Mouse (Mus musculus) MEL (cell line): ENCODE measurements at regions not wholly inside any gene's neighbourhood (a gene's known extent, or its start where the extent isn't known, plus 50 kb on each side); places are given as distances from the start of the nearest gene placed in this dataset.

Experiments used
- DNase-seq: peaks from one replicate; pipeline ENCODE4 v3.0.0; 2011; ENCODE audit warnings: low read depth, low spot score
- H3K27ac ChIP-seq: 2 replicates; pipeline ENCODE4 v1.5.1; 2012; ENCODE audit warnings: low read depth, mild to moderate bottlenecking, control low read depth, low read length, moderate library complexity; ENCODE audit not compliant: control insufficient read depth
- H3K27me3 ChIP-seq, 2 experiments: fragments of 150-350 bp in 1 of 2; sonication (generic) in 1 of 2; 2 replicates each; pipeline ENCODE4 v1.6.1; 2012; ENCODE audit warnings: low read length in 2 of 2, mild to moderate bottlenecking in 2 of 2, improper control_type of control experiment in 1 of 2, moderate library complexity in 1 of 2; ENCODE audit not compliant: insufficient read depth in 2 of 2, control insufficient read depth in 1 of 2
- H3K36me3 ChIP-seq, 2 experiments: 2 replicates each; pipeline ENCODE4 v1.6.1; 2012 to 2014; ENCODE audit warnings: low read length in 2 of 2, improper control_type of control experiment in 1 of 2, inconsistent platforms in 1 of 2, mild to moderate bottlenecking in 1 of 2; ENCODE audit not compliant: insufficient read depth in 2 of 2, control insufficient read depth in 1 of 2
- H3K4me1 ChIP-seq, 2 experiments: fragments of 150-350 bp in 1 of 2; sonication (generic) in 1 of 2; 2 replicates each; pipeline ENCODE4 v1.6.1; 2012; ENCODE audit warnings: low read length in 2 of 2, improper control_type of control experiment in 1 of 2, mild to moderate bottlenecking in 1 of 2; ENCODE audit not compliant: insufficient read depth in 2 of 2, control insufficient read depth in 1 of 2
- H3K4me3 ChIP-seq, 2 experiments: fragments of 150-350 bp in 1 of 2; sonication (generic) in 1 of 2; 2 replicates each; pipeline ENCODE4 v1.5.1; 2012; ENCODE audit warnings: low read depth in 2 of 2, low read length in 2 of 2, mild to moderate bottlenecking in 2 of 2, moderate library complexity in 2 of 2, control low read depth in 1 of 2, improper control_type of control experiment in 1 of 2; ENCODE audit not compliant: control insufficient read depth in 1 of 2, insufficient read depth in 1 of 2
- H3K79me2 ChIP-seq: 2 replicates; pipeline ENCODE4 v1.6.1; 2012; ENCODE audit warnings: mild to moderate bottlenecking, low read length, moderate library complexity; ENCODE audit not compliant: control insufficient read depth, poor library complexity, insufficient read depth
- H3K9ac ChIP-seq: 2 replicates; pipeline ENCODE4 v1.6.1; 2012; ENCODE audit warnings: low read depth, mild to moderate bottlenecking, control low read depth, low read length, moderate library complexity; ENCODE audit not compliant: control insufficient read depth, poor library complexity, severe bottlenecking
- H3K9me3 ChIP-seq: fragments of 150-350 bp; sonication (generic); replicated peaks from 2 replicates; pipeline ENCODE4 v1.6.1; 2012; ENCODE audit warnings: mild to moderate bottlenecking, low read length, improper control_type of control experiment, moderate library complexity; ENCODE audit not compliant: insufficient read depth
- CHD1 ChIP-seq: IDR thresholded peaks from 2 replicates; pipeline ENCODE4 v1.6.1; 2012; ENCODE audit warnings: low read depth, mild to moderate bottlenecking, inconsistent platforms, low read length, improper control_type of control experiment
- CHD2 ChIP-seq: IDR thresholded peaks from 2 replicates; pipeline ENCODE4 v1.6.1; 2011; ENCODE audit warnings: low read length, improper control_type of control experiment
- CTCF ChIP-seq, 3 experiments: IDR thresholded peaks in 2 of 3; conservative IDR thresholded peaks in 1 of 3; 2 replicates each; pipeline ENCODE4 v1.5.1; 2011 to 2012; ENCODE audit warnings: low read length in 3 of 3, low read depth in 2 of 3, mild to moderate bottlenecking in 2 of 3, improper control_type of control experiment in 1 of 3, inconsistent platforms in 1 of 3, mixed read lengths in 1 of 3, moderate library complexity in 1 of 3; ENCODE audit not compliant: control insufficient read depth in 1 of 3, insufficient read depth in 1 of 3, poor library complexity in 1 of 3, severe bottlenecking in 1 of 3
- E2F4 ChIP-seq: IDR thresholded peaks from 2 replicates; pipeline ENCODE4 v1.6.1; 2011; ENCODE audit warnings: low read depth, low read length, improper control_type of control experiment, borderline replicate concordance
- HCFC1 ChIP-seq: IDR thresholded peaks from 2 replicates; pipeline ENCODE4 v1.6.1; 2012; ENCODE audit warnings: low read depth, mild to moderate bottlenecking, inconsistent platforms, low read length, improper control_type of control experiment, moderate library complexity
- KAT2A ChIP-seq: conservative IDR thresholded peaks from 2 replicates; pipeline ENCODE4 v1.6.1; 2012; ENCODE audit warnings: low read depth, low read length, improper control_type of control experiment, inconsistent platforms
- MAFK ChIP-seq: IDR thresholded peaks from 2 replicates; pipeline ENCODE4 v1.6.1; 2011; ENCODE audit warnings: low read depth, mild to moderate bottlenecking, low read length, improper control_type of control experiment, borderline replicate concordance
- MAZ ChIP-seq: IDR thresholded peaks from 2 replicates; pipeline ENCODE4 v1.6.1; 2012; ENCODE audit warnings: low read depth, mild to moderate bottlenecking, inconsistent platforms, low read length, improper control_type of control experiment
- MYB ChIP-seq: IDR thresholded peaks from 2 replicates; pipeline ENCODE4 v1.6.1; 2011; ENCODE audit warnings: mild to moderate bottlenecking, low read depth, low read length, improper control_type of control experiment
- NELFE ChIP-seq: IDR thresholded peaks from 2 replicates; pipeline ENCODE4 v1.6.1; 2011; ENCODE audit warnings: low read depth, low read length, improper control_type of control experiment
- NRF1 ChIP-seq: IDR thresholded peaks from 2 replicates; pipeline ENCODE4 v1.6.1; 2014; ENCODE audit warnings: low read depth, mild to moderate bottlenecking, inconsistent platforms, low read length, improper control_type of control experiment, moderate library complexity; ENCODE audit not compliant: poor library complexity, insufficient read depth, severe bottlenecking
- POLR2A ChIP-seq, 2 experiments: IDR thresholded peaks; 2 replicates each; pipeline ENCODE4 v1.6.1; 2011 to 2012; ENCODE audit warnings: low read length in 2 of 2, mild to moderate bottlenecking in 2 of 2, control low read depth in 1 of 2, improper control_type of control experiment in 1 of 2, low read depth in 1 of 2, moderate library complexity in 1 of 2; ENCODE audit not compliant: control insufficient read depth in 1 of 2, insufficient read depth in 1 of 2, poor library complexity in 1 of 2
- POLR2AphosphoS2 ChIP-seq: IDR thresholded peaks from 2 replicates; pipeline ENCODE4 v1.6.1; 2011; ENCODE audit warnings: low read length, improper control_type of control experiment
- RAD21 ChIP-seq: IDR thresholded peaks from 2 replicates; pipeline ENCODE4 v1.6.1; 2011; ENCODE audit warnings: mild to moderate bottlenecking, low read depth, low read length, improper control_type of control experiment
- RCOR1 ChIP-seq: IDR thresholded peaks from 2 replicates; pipeline ENCODE4 v1.6.1; 2012; ENCODE audit warnings: low read depth, mild to moderate bottlenecking, inconsistent platforms, low read length, improper control_type of control experiment
- SMC3 ChIP-seq: IDR thresholded peaks from 2 replicates; pipeline ENCODE4 v1.6.1; 2011; ENCODE audit warnings: low read depth, low read length, improper control_type of control experiment
- TCF12 ChIP-seq: IDR thresholded peaks from 2 replicates; pipeline ENCODE4 v1.6.1; 2014; ENCODE audit warnings: low read depth, mild to moderate bottlenecking, inconsistent platforms, low read length, improper control_type of control experiment, moderate library complexity
- UBTF ChIP-seq: IDR thresholded peaks from 2 replicates; pipeline ENCODE4 v1.6.1; 2012; ENCODE audit warnings: low read depth, mild to moderate bottlenecking, inconsistent platforms, low read length, improper control_type of control experiment, moderate library complexity, borderline replicate concordance; ENCODE audit not compliant: insufficient read depth
- USF1 ChIP-seq: IDR thresholded peaks from 2 replicates; pipeline ENCODE4 v1.6.1; 2014; ENCODE audit warnings: low read depth, mild to moderate bottlenecking, inconsistent platforms, low read length, improper control_type of control experiment, moderate library complexity
- USF2 ChIP-seq, 2 experiments: IDR thresholded peaks; 2 replicates each; pipeline ENCODE4 v1.6.1; 2011 to 2012; ENCODE audit warnings: improper control_type of control experiment in 2 of 2, low read length in 2 of 2, borderline replicate concordance in 1 of 2, inconsistent platforms in 1 of 2, low read depth in 1 of 2, mild to moderate bottlenecking in 1 of 2; ENCODE audit not compliant: insufficient read depth in 1 of 2
- ZC3H11A ChIP-seq: IDR thresholded peaks from 2 replicates; pipeline ENCODE4 v1.6.1; 2012; ENCODE audit warnings: low read depth, mild to moderate bottlenecking, inconsistent platforms, low read length, improper control_type of control experiment
- ZKSCAN1 ChIP-seq: IDR thresholded peaks from 2 replicates; pipeline ENCODE4 v1.6.1; 2012; ENCODE audit warnings: low read depth, mild to moderate bottlenecking, inconsistent platforms, low read length, improper control_type of control experiment, moderate library complexity
- ZNF384 ChIP-seq: IDR thresholded peaks from 2 replicates; pipeline ENCODE4 v1.6.1; 2012; ENCODE audit warnings: low read depth, mild to moderate bottlenecking, inconsistent platforms, low read length, improper control_type of control experiment

GRCm38 (mm10) chr7:70168080-70168479 lies 198.5 kb downstream of the Nr2f2 start:
- Histone ChIP-seq H3K27ac (no peak overlapping the region), H3K79me2 (no peaks in the 10 kb centered on the region), H3K9me3 (no peaks in the 10 kb centered on the region)
- TF ChIP-seq ZC3H11A: no peak
- no peak for TF ChIP-seq UBTF
- no peak for TF ChIP-seq SMC3
- TF ChIP-seq RCOR1: no peak
- no peak for TF ChIP-seq CHD2
- TF ChIP-seq NRF1: no peak
- no peak for TF ChIP-seq MYB
- TF ChIP-seq USF2 (IDR thresholded peaks at IDR 0.05; ENCODE audit: borderline replicate concordance in 1 of 2, insufficient read depth in 1 of 2, low read depth in 1 of 2, low read length in 2 of 2): no peak
- TF ChIP-seq CTCF (IDR thresholded peaks at IDR 0.05 in 2 of 3, conservative IDR thresholded peaks at IDR 0.05 in 1 of 3; ENCODE audit: control insufficient read depth in 1 of 3, insufficient read depth in 1 of 3, low read depth in 2 of 3, low read length in 3 of 3, poor library complexity in 1 of 3, severe bottlenecking in 1 of 3): no peak
- no peak for TF ChIP-seq TCF12
- no peak for TF ChIP-seq NELFE
- TF ChIP-seq, all 39 proteins: peak for 0
- Histone ChIP-seq H3K36me3 (no peaks in the 10 kb centered on the region), H3K4me1 (no peaks in the 10 kb centered on the region), H3K27me3 (no peaks in the 10 kb centered on the region), H3K9ac (no peak overlapping the region), H3K4me3 (no peak overlapping the region)
- no peak for DNase-seq

GRCm38 (mm10) chr7:70166081-70166480 lies 200.5 kb downstream of the Nr2f2 start:
- Histone ChIP-seq H3K27me3 (no peaks in the 10 kb centered on the region), H3K9ac (no peak overlapping the region), H3K79me2 (no peaks in the 10 kb centered on the region), H3K27ac (no peak overlapping the region), H3K36me3 (no peaks in the 10 kb centered on the region), H3K9me3 (no peaks in the 10 kb centered on the region), H3K4me3 (no peak overlapping the region), H3K4me1 (no peaks in the 10 kb centered on the region)
- DNase-seq: no peak
- TF ChIP-seq ZKSCAN1 (no peak), E2F4 (no peak), HCFC1 (no peak), KAT2A (no peak), ZC3H11A (no peak), USF2 (IDR thresholded peaks at IDR 0.05; ENCODE audit: borderline replicate concordance in 1 of 2, insufficient read depth in 1 of 2, low read depth in 1 of 2, low read length in 2 of 2) (no peak)

- Histone ChIP-seq H3K4me1 (no peaks in the 10 kb centered on the region), H3K9me3 (no peaks in the 10 kb centered on the region), H3K27ac (no peak overlapping the region), H3K9ac (no peak overlapping the region), H3K4me3 (no peak overlapping the region), H3K36me3 (no peaks in the 10 kb centered on the region), H3K79me2 (no peaks in the 10 kb centered on the region), H3K27me3 (no peaks in the 10 kb centered on the region)
- DNase-seq: no peak
- no peak for TF ChIP-seq ZNF384
- TF ChIP-seq ZC3H11A: no peak
- TF ChIP-seq RAD21: no peak
- no peak for TF ChIP-seq POLR2AphosphoS2
- TF ChIP-seq USF1: no peak
- no peak for TF ChIP-seq E2F4
- no peak for TF ChIP-seq USF2 (IDR thresholded peaks at IDR 0.05; ENCODE audit: borderline replicate concordance in 1 of 2, insufficient read depth in 1 of 2, low read depth in 1 of 2, low read length in 2 of 2)
- no peak for TF ChIP-seq ZKSCAN1
- no peak for TF ChIP-seq CHD1
- no peak for TF ChIP-seq CHD2
- no peak for TF ChIP-seq POLR2A (IDR thresholded peaks at IDR 0.05; ENCODE audit: control insufficient read depth in 1 of 2, insufficient read depth in 1 of 2, low read depth in 1 of 2, low read length in 2 of 2, poor library complexity in 1 of 2)
- TF ChIP-seq MAZ: no peak
- no peak for TF ChIP-seq HCFC1
- no peak for TF ChIP-seq MAFK
- no peak for TF ChIP-seq RCOR1
- TF ChIP-seq TCF12: no peak
- TF ChIP-seq, all 39 proteins: peak for 0
Observed at GRCm38 (mm10) chr7:70165501-70165900, 201.0 kb downstream of the Nr2f2 start.
